Mouse (Mus musculus) heart, adult 9 months (tissue): ENCODE data around the gene Chga.
A peak's percentile ranks its signal among the peaks of the same experiment; 100 is the strongest.

Experiments used
- DNase-seq, 2 experiments: peaks; one replicate each; pipeline ENCODE4 v3.0.0; 2022; ENCODE audit warnings: low spot score in 2 of 2

Chga gene

GRCm38 (mm10) chr12:102599801-102600200 is 45.0 kb downstream of the Chga start:
- no peak for DNase-seq

DNA sequence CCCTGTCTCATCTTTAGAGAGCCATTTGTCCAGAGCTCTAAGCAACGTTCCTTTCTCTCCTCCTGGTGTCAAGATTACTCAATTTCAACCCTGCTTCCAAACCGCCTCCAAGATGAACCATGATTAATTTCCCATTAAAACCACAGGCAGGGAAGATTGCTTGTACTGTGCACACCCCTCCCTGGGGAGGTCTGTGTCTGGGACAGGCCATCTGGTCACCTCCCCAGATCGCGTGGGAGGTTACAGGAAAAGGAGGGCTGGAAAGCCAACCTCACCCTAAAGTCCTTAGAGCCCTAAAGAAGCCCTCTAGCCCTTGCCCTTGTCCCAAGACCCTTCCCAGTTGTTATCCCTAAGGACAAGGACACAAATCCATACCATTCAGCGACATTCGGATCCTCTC is 45.6 kb downstream of the Chga start:
- DNase-seq, result peak; percentile 38 to 44

DNA sequence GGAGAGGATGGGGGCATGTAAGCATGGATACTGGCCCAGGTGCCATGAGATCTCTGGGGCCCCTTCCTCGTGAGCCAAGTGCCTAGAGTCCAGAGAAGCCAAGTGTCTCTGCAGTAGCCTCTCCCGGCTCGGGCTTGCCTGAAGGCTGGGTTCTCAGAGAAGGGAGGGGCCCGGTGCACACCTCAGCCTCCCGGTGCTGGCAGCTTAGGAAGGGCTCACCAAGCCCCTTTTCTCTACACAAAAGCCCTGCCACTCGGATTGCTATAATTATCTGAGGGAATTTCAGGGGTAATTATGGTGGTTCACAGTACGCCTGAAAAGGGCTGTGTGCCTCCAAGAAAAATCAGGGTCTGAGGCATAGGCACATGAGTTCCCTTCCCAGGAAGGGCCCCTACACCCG is 47.1 kb downstream of the Chga start:
- DNase-seq, result no peak

- DNase-seq, result no peak
Measured at GRCm38 (mm10) chr12:102602255-102603041, 47.7 kb downstream of the Chga start.

GRCm38 (mm10) chr12:102605607-102606006 is 50.8 kb downstream of the Chga start:
- DNase-seq, result no peak

DNA sequence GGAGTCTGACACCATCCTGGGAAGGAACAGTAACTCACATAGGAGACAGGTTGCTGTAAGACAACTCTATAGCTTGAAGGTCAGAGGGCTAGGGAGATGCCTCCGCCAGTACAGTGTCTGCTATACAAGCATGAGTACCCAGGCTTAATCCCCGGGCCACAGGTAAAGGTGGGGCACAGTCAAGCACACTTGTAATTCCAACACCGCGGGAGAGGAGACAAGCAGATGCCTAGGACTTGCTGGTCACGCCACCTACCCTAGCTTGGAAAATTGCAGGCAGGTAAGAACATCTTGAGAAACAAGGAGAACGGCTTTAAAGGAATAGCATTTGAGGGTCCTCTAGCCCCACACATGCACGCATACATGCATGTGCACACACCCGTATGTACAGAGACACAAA is 52.3 kb downstream of the Chga start:
- no peak for DNase-seq

DNA sequence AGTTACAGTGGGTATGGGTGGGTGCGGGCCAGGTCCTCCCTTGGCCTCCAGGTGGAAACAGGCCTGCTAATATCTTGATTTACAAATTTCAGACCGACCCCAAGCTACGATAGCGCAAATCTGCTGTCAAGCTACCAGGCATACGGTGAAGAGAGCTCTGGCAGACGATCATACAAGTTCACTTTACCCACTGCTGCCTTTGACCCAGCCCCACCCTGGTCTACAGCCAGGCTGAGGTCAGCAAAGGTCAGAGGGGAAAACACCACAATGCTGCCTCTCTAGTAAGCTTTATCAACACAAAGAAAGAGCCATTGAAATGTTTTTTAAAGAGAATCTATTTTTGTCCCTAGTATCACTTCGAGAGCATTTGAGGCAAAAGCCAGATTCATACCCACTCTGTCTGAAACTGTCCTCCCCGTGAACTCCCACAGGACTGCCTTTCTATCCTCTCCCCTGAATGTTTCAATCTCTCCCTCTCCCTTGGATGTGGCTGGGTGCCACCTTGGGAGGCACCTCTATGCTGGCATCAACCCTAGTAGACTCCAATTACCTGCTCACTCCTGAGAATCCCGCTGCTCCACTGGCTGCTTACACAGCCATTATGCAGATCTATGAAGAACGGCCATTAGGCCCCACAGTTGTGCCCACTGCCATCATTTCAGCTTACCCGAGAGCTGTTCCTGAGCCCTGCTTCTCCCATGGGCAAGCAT is 53.2 kb downstream of the Chga start:
- no peak for DNase-seq

DNA sequence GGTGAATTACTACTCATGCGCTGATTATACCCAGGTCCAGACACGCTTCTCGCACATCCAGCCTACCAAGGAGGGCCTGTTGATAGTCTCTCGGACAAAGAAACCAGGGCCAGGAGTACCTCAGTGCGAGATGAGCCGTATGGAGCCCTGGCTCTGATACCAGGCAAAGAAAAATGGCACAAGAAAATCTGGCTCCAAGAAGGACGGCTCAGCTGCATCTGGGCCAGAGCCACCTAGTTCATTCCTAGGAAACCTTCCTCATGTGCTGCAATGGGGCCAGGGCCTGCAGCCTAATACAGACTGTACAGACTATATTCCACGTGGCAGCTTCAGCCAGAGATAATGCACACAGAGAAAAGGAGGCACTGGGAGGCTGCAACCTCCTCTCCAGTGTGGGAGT is 56.2 kb downstream of the Chga start:
- no peak for DNase-seq

DNA sequence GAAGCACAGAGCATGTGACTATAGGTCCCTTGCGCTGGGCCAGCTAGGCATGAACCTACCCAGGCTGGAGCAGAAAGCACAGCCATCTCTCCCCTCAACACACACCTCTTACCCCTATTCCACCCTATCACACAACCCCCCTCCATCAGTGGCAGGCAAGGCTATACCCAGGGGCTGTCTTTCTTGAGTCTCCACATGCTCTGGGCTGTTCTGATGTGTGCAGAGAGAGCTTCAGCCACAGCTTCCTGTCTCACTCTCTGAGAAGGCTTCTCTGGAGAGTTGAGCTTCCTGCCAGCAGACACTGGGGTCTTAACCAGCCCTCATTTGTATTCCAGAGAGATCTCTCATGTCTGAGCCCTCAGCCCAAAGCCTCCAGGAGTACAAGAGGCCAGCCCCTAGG is 57.7 kb downstream of the Chga start:
- DNase-seq, result no peak

GRCm38 (mm10) chr12:102613411-102613810 is 58.6 kb downstream of the Chga start:
- DNase-seq, result no peak
